Mouse (Mus musculus) liver, embryonic 15.5 days (tissue): ENCODE measurements around the gene Tsc22d3. TPM values are rescaled to one million over a fixed set of nuclear protein-coding genes. Genes with fewer than 3 reads are reported as not detected.

ENCODE experiments used
- ATAC-seq: fragments of 200-750 bp; cut with Nextera tagmentation; 2 replicates; pipeline ENCODE4 v1.8.0; 2017; ENCODE audit warnings: moderate number of reproducible peaks, mild to moderate bottlenecking, moderate library complexity; ENCODE audit not compliant: insufficient read depth
- H3K27ac ChIP-seq: fragments of 300-500 bp; sonication (generic); replicated peaks from 2 replicates; pipeline ENCODE4 v1.5.1; 2015; ENCODE audit warnings: mild to moderate bottlenecking, inconsistent platforms
- H3K27me3 ChIP-seq: fragments of 300-500 bp; sonication (generic); 2 replicates; pipeline ENCODE4 v1.6.1; 2015; ENCODE audit warnings: mild to moderate bottlenecking, inconsistent platforms
- H3K36me3 ChIP-seq: fragments of 300-500 bp; sonication (generic); replicated peaks from 2 replicates; pipeline ENCODE4 v1.6.1; 2015; ENCODE audit warnings: moderate library complexity, mild to moderate bottlenecking, inconsistent platforms
- H3K4me1 ChIP-seq: fragments of 300-500 bp; sonication (generic); replicated peaks from 2 replicates; pipeline ENCODE4 v1.6.1; 2015; ENCODE audit warnings: inconsistent platforms
- H3K4me2 ChIP-seq: fragments of 300-500 bp; sonication (generic); 2 replicates; pipeline ENCODE4 v1.6.1; 2015; ENCODE audit warnings: moderate library complexity, mild to moderate bottlenecking, inconsistent platforms
- H3K4me3 ChIP-seq: fragments of 300-500 bp; sonication (generic); replicated peaks from 2 replicates; pipeline ENCODE4 v1.5.1; 2015; ENCODE audit warnings: mild to moderate bottlenecking, inconsistent platforms
- H3K9ac ChIP-seq: fragments of 300-500 bp; sonication (generic); 2 replicates; pipeline ENCODE4 v1.6.1; 2015; ENCODE audit warnings: moderate library complexity, mild to moderate bottlenecking, inconsistent platforms
- H3K9me3 ChIP-seq: fragments of 300-500 bp; sonication (generic); replicated peaks from 2 replicates; pipeline ENCODE4 v1.6.1; 2016; ENCODE audit warnings: inconsistent platforms
- WGBS: fragments of 180-500 bp; shearing (Covaris S2); methylation state at CpG from one replicate; pipeline ENCODE4 v1.1.7; 2015; ENCODE audit warnings: mixed read lengths; ENCODE audit not compliant: insufficient replicate concordance; 5-methylcytosine and 5-hydroxymethylcytosine counted together
- polyA plus RNA-seq: library from polyadenylated mRNA; unstranded; fragments of >200 nt; fragmentation: Nextera tagmentation; extraction: Ambion mirVana; gene quantifications from 2 replicates; pipeline ENCODE4 v1.2.1, GENCODE M21; 2015

Gene Tsc22d3
- polyA plus RNA-seq, 1 experiment from 2014 or later = 18.1 TPM

DNA sequence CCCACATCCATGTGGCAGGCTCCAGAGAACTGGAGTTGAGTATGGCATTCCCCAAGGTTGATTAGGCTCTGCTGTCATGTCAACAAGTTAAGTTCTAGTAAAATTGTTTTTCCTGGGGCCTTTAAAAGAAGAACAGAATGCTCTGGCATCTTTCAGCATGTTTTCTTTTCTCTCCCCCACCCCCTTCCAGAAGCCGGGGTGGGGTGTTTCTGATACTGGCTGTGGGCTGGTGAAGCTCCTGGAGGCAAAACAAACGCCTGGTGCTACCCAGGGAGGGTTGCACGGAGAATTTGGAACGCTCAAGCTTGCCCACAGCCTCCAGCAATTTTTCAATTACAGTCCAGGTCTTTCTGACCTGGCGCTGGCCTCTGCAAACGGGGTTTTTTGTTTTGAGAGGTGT is 73.2 kb downstream of the Tsc22d3 start:
- Histone ChIP-seq H3K4me1 (no peaks in the 10 kb centered on the region), H3K27me3 (no peaks in the 10 kb centered on the region), H3K4me3 (no peak overlapping the region), H3K9ac (no peak overlapping the region), H3K4me2 (no peak overlapping the region), H3K9me3 (no peaks in the 10 kb centered on the region), H3K36me3 (no peaks in the 10 kb centered on the region), H3K27ac (no peak overlapping the region)
- ATAC-seq = no peak
- WGBS = 36% methylated on average over 6 of the region's 6 CpGs

DNA sequence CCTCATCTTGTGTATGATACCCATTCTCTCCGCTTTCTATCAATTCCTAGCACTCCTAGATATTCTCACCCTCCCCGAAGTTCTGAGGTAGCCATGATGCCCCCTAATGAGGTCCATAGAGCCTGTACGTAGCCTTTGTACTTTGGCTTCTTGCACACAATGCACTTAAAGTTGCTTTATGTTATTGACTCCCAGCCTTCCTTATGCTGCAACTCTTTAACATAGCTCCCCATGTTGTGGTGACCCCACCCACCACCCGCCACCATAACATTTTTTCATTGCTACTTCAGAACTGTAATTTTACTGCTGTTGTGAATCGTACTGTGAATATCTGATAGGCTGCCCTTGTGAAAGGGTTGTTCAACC is 74.2 kb downstream of the Tsc22d3 start:
- no peaks in the 10 kb centered on the region for H3K36me3 ChIP-seq
- H3K4me1 ChIP-seq = no peaks in the 10 kb centered on the region
- no peak for ATAC-seq
- no peak overlapping the region for H3K4me2 ChIP-seq
- no peak overlapping the region for H3K4me3 ChIP-seq
- no peak overlapping the region for H3K27ac ChIP-seq
- 68% methylated on average over 5 of the region's 5 CpGs for WGBS
- no peaks in the 10 kb centered on the region for H3K9me3 ChIP-seq
- H3K27me3 ChIP-seq = no peaks in the 10 kb centered on the region
- H3K9ac ChIP-seq = no peak overlapping the region

DNA sequence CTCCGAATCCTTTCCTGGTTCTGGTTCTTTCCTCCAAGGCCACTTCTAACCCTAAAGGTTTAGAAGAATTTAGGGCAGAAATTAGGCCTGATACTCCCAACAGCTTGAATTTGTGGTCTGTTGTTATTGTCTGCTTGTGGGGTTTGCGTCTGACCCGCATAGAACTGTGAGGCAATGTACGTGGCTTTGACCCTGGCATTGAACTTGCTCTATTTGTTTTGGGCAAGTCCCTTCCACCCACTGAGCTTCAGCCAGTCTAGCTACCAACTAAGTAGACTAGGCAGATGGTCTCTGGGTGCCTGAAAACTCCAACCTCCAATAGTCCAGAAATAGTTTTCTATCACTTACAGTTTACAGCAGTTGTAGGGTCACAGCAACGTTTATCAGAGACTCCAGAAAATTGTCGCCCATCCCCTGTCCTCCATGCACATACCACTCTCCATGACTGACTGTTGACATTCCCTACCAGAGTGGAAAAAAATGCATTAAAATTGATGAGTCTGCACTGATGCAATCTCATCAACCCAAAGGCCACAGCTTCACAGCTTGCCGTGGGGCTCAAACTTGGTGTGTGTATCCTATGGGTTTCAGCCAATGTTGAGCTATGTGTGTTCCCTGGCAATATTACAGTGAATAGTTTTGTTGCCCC is 74.7 kb downstream of the Tsc22d3 start:
- Histone ChIP-seq H3K27ac (no peak overlapping the region), H3K4me2 (no peak overlapping the region), H3K27me3 (no peaks in the 10 kb centered on the region), H3K9ac (no peak overlapping the region), H3K4me1 (peaks cover 5% of the 10 kb centered on the region; the same call in 1 of the 2 replicates), H3K4me3 (no peak overlapping the region), H3K9me3 (no peaks in the 10 kb centered on the region), H3K36me3 (no peaks in the 10 kb centered on the region)
- WGBS = 57% methylated on average over 7 of the region's 7 CpGs
- ATAC-seq = no peak

DNA sequence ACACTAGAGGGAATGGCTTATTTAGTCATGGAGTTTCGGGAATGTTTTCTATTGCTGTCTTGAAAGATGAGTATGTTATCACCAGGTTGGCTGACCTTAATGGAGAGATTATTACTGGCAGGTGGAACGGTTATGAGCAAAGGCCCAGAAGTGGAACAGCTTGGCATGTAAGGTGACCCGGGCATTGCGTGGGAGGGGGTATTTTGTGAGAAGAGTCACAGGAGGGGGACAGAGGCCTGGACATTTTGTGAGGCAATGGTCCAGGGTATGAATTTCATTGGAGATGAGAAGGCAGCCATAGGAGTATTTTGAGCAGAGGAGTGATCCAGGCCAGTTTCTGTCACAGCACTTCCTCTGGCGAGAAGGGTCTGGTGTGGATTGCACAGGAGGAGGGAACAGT is 76.2 kb downstream of the Tsc22d3 start:
- H3K36me3 ChIP-seq = no peaks in the 10 kb centered on the region
- H3K27me3 ChIP-seq = no peaks in the 10 kb centered on the region
- H3K4me2 ChIP-seq = no peak overlapping the region
- no peak for ATAC-seq
- no peak overlapping the region for H3K9ac ChIP-seq
- no peak overlapping the region for H3K4me3 ChIP-seq
- H3K27ac ChIP-seq = no peak overlapping the region
- peaks cover 16% of the 10 kb centered on the region for H3K4me1 ChIP-seq
- 65% methylated on average over 5 of the region's 5 CpGs for WGBS
- H3K9me3 ChIP-seq = no peaks in the 10 kb centered on the region

DNA sequence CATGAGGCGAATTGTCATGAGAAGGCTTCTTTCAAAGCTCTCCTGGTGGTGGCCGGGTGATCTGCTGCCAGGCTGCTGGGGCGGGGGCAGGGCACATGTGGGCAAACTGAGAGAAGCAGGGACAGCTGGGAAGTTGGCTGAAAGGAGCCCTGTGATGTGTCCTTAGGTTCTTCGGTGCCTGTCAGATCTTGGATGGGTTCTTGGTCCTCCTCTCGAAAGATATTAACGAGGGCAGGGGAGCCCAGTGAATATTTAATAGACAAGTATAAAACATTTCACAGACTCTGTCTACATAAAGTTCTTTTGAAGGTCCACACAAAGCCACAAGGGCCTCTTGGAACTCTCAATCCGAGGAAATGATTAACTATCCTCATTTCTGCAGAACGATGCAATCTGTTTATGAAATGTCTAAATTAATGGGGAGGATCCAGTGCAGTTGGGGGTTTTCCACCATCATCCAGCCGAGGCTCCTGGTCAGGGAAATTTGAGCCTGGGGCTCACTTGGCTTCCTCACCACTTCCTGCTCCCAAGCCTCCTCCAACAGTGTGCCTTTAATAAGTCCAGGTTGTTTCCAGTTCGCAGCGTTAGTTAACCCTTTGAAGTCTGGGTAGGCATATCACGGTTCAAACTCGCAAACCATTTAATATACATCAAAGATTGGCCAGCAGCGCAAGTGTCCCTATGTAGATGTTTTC is 78.2 kb downstream of the Tsc22d3 start:
- H3K4me2 ChIP-seq = no peak overlapping the region
- peaks cover 16% of the 10 kb centered on the region for H3K4me1 ChIP-seq
- no peak overlapping the region for H3K4me3 ChIP-seq
- no peak overlapping the region for H3K27ac ChIP-seq
- H3K9ac ChIP-seq = no peak overlapping the region
- no peaks in the 10 kb centered on the region for H3K27me3 ChIP-seq
- no peaks in the 10 kb centered on the region for H3K9me3 ChIP-seq
- no peaks in the 10 kb centered on the region for H3K36me3 ChIP-seq
- 57% methylated on average over 14 of the region's 14 CpGs for WGBS
- no peak for ATAC-seq

DNA sequence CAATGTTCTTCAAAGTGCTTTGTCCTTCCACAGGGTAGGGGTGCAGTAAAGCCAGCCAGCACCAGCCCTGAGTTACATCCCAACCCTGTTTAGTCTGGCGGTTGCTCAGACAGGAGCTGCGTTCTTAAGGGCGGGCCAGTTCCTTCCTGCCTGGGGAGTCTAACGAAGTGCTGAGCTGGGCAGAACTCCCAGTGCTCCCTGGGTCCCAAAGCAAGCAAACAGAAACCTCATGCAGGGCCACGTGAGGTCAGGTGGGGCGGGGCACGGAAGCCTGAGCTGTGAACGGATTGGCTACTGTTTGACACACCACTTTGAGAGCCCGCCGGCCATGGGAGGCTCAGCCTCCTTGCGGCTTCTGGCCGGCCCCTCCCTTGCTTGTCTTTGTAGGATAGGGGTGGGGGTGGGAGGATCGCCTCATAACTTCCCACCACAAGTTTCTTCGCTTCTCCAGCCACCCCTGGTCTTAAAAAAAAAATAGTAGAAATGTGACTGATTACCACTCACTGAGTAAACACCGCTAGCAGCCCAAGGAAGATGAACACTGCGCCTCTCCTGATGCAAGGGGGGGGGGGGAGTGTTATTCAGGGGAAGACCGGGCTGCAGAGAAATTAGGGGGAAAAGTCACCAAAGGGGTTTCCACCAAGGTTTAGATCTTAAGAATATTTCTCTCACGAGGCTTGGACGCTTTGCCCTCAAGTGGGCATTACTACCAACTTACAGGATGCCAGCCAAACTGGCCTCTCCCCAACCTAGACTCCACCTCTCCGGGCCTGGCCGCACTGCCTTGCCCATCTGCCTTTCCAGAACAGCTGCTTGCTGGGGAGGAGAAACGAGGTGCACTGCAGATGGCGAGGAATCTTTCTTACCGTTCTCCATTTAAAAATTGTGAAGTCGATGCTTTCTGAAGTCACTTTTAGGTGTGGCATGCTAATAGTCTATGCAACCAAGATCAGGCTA is 80.0 kb downstream of the Tsc22d3 start:
- no peaks in the 10 kb centered on the region for H3K27me3 ChIP-seq
- H3K27ac ChIP-seq = peak overlapping the region; percentile 66
- peaks cover 16% of the 10 kb centered on the region for H3K4me1 ChIP-seq
- peak overlapping the region; percentile 61 for H3K4me2 ChIP-seq
- no peak overlapping the region for H3K9ac ChIP-seq
- ATAC-seq = peak; percentile 96
- H3K36me3 ChIP-seq = no peaks in the 10 kb centered on the region
- no peaks in the 10 kb centered on the region for H3K9me3 ChIP-seq
- H3K4me3 ChIP-seq = peak overlapping the region; percentile 38
- 19% methylated on average over 24 of the region's 25 CpGs for WGBS

DNA sequence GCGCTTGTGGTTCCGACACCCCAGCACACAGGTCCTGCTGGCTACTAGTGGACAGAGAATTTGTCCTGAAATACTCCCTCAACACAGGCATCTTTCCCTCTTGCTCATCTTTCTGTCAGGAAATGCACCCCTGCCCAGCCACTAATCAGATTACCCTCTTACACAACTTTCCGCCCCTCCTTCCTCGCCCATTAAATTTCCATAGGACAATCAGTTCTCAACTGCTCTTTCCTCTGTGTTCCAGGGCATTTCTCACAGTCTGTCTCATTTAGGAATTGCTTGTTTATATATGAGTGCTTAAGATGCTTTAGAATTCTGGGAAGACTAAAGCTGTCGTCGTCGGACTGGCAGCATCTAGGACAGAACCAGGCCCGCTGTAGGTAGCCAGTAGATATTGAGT is 82.1 kb downstream of the Tsc22d3 start:
- no peak for ATAC-seq
- Histone ChIP-seq H3K4me2 (no peak overlapping the region), H3K27ac (no peak overlapping the region), H3K36me3 (no peaks in the 10 kb centered on the region), H3K4me3 (no peak overlapping the region), H3K9ac (no peak overlapping the region), H3K27me3 (peaks cover 10% of the 10 kb centered on the region; the same call in 1 of the 2 replicates), H3K9me3 (no peaks in the 10 kb centered on the region), H3K4me1 (peaks cover 16% of the 10 kb centered on the region)
- WGBS = 74% methylated on average over 8 of the region's 8 CpGs

DNA sequence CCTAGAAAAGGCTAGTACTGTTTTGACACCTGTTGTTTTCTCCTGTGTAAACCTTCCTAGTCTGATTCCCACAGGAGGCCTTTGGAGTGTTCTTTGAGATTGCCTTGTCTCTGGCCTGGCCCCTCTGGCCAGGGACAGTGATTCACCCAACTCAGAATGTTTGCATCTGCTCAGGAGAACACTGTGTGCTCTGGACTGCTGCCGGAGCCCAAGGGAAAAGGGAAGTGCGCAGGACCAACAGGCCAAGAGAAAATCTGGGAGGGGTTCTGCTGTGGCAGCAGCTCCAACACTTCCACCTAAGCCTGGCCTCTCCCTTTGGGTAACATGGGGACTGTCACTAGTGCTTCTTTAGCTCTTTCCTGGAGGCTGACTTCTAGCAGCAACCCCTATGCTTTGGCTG is 87.1 kb downstream of the Tsc22d3 start:
- H3K27ac ChIP-seq = no peak overlapping the region
- no peak overlapping the region for H3K4me3 ChIP-seq
- H3K4me1 ChIP-seq = peaks cover 3% of the 10 kb centered on the region
- H3K9ac ChIP-seq = no peak overlapping the region
- peaks cover 23% of the 10 kb centered on the region; the same call in 1 of the 2 replicates for H3K27me3 ChIP-seq
- H3K36me3 ChIP-seq = no peaks in the 10 kb centered on the region
- H3K9me3 ChIP-seq = no peaks in the 10 kb centered on the region
- WGBS = 55% methylated on average over 2 of the region's 2 CpGs
- H3K4me2 ChIP-seq = no peak overlapping the region
- no peak for ATAC-seq

DNA sequence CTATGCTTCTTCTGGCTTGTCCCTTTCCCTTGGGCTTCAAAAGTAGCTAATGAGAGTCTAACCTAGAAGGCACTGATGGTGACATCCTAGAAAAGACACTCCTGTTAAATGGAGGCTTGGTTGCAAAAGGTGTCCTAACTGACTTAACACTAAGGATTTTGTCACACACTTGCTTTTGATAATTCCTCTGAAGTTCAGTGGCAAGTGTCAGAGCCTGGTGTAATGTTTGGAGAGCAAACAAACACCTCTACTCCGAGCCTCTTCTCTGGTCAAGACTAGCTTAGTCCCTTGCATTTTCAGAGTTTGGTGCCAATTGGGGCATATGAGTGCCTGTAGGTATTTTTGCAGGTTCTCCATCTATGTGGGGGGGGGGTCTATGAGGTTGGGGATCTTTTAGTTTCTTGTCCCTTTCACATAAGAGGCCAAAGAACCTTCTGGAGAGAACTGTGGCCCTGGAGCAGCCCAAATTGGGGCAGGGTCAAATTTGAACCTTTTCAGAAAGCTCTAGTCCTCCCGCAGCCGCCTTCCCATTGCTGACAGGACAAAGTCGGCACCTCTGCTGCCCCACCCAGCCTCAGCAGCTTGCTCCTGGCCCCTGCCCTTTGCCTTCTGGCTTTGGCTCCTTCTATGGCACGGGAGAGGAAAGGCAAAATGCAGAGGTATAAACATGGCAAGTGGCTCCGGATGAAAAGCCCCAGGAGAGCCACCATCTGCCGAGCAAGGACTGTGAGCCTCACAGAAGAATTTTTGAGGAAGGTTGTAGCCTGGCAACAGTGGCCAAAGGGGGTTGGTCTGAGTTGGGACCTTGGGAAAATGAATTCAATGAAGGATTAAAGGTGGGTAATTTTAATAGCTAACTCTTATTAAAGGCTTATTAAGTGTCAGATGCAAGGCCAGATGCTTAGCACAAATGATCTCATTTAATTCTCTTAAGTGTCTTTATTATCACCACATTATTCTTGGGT is 88.5 kb downstream of the Tsc22d3 start:
- no peak for ATAC-seq
- Histone ChIP-seq H3K4me3 (no peak overlapping the region), H3K9me3 (no peaks in the 10 kb centered on the region), H3K4me1 (peaks cover 3% of the 10 kb centered on the region), H3K4me2 (no peak overlapping the region), H3K27me3 (peaks cover 23% of the 10 kb centered on the region; the same call in 1 of the 2 replicates), H3K36me3 (no peaks in the 10 kb centered on the region), H3K27ac (no peak overlapping the region), H3K9ac (no peak overlapping the region)
- WGBS = 59% methylated on average over 7 of the region's 7 CpGs

DNA sequence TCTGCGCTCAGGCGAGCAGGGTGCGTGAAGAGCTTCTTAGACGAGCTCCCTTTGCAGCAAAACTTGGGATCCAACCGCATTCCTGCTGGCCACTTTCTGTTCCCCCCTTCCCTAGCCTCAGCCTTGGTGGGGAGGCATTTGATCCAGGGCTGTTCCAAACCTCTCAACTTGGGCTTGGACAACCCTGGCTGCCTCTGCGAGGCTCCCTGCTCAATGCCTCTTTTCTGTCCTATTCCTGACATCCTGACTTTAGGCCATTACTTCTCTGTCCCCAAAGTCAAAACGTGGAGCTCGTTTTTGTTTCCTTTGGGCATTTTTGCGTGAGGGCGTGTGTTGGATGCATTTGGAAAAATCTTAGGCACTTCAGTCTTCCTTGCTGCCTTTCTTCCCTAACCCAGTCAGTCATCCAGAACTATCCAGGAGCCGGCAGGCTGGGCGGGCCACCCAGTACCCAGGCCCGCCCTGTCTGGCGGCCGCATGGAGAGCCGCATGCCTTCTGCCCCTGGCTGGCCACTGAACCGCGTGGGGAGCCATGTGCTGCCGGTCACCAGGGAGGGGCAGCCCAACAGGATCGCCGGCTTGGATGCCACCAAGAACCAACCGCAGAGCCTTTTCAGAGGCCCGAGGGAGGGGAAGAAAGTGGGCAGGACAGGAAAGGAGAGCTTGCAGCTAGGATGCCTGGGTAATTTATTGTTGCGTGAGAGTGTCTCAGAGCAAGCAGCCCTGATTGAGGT is 89.6 kb downstream of the Tsc22d3 start:
- Histone ChIP-seq H3K4me1 (peaks cover 11% of the 10 kb centered on the region), H3K9ac (no peak overlapping the region), H3K4me3 (no peak overlapping the region), H3K36me3 (no peaks in the 10 kb centered on the region), H3K27ac (no peak overlapping the region), H3K27me3 (peaks cover 23% of the 10 kb centered on the region; the same call in 1 of the 2 replicates), H3K9me3 (no peaks in the 10 kb centered on the region), H3K4me2 (peak overlapping the region; percentile 27)
- ATAC-seq = no peak
- WGBS = 39% methylated on average over 24 of the region's 24 CpGs
